Mouse (Mus musculus) cerebellum, postnatal 4 days (tissue): ENCODE measurements around the gene Uaca.
A peak's percentile ranks its signal among the peaks of the same experiment; 100 is the strongest.

ENCODE experiments used
- DNase-seq, 2 experiments: peaks; one replicate each; pipeline ENCODE4 v3.0.0; 2022; ENCODE audit warnings: low spot score in 2 of 2, mixed read lengths in 1 of 2

Uaca gene

DNA sequence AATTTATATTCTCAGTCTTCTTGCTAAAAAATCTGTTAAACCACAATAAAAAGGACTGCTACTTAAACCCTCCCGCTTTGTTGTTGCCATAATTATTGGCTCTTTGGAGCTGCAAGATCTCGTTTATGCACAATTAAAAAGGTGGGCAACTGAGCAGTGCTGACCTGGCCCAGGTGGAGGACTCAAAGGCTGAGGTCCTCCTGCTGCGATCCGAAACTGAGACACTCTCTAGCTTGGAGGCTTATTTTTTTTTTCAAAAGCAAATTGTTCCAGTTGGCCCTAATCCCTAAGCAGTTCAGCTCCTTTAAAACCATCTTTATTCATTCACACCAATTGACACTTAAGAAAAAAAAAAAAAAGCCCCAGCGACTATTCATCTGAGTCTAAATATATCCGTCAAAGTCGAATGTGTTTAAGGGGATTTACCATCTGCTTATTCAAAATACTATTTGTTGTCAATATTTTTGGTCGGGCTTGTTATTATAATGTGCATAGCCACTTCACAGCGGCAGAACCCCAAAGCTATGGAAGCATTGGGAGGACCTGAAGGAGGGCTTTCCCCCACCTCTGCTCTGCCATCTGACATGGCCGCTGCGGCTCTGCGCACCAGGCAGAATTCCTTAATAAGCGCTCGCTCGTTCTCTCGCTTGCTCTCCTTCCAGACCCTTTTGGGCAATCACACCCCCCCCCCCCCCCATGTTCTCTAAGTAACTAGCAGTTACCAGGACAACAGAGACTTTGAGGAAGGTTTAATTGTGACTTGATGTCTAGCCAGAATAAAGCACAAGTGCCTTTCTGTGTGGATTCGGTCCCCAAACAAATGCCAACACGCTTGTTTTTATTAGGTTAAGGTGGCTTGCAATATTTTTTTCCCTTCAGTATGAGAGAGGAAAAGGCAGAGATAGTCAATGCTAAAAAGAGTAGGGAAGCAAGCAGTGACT, 92.4 kb downstream of the Uaca start:
- no peak for DNase-seq

- DNase-seq = no peak
Observed at GRCm38 (mm10) chr9:60887389-60887811, 93.1 kb downstream of the Uaca start.

GRCm38 (mm10) chr9:60893511-60893910, 99.2 kb downstream of the Uaca start:
- DNase-seq = no peak

- DNase-seq = peak; percentile 52 to 68
Observed at GRCm38 (mm10) chr9:60895486-60896110, 101.3 kb downstream of the Uaca start.

GRCm38 (mm10) chr9:60898291-60899020, 104.1 kb downstream of the Uaca start:
- DNase-seq = no peak

- no peak for DNase-seq
Observed at GRCm38 (mm10) chr9:60899201-60899600, 104.9 kb downstream of the Uaca start.

GRCm38 (mm10) chr9:60899797-60900459, 105.6 kb downstream of the Uaca start:
- DNase-seq = no peak

- no peak for DNase-seq
Observed at GRCm38 (mm10) chr9:60912266-60912665, 117.9 kb downstream of the Uaca start.

GRCm38 (mm10) chr9:60913626-60914025, 119.3 kb downstream of the Uaca start:
- DNase-seq = no peak

- DNase-seq = no peak
Observed at GRCm38 (mm10) chr9:60919936-60920672, 125.8 kb downstream of the Uaca start.

DNA sequence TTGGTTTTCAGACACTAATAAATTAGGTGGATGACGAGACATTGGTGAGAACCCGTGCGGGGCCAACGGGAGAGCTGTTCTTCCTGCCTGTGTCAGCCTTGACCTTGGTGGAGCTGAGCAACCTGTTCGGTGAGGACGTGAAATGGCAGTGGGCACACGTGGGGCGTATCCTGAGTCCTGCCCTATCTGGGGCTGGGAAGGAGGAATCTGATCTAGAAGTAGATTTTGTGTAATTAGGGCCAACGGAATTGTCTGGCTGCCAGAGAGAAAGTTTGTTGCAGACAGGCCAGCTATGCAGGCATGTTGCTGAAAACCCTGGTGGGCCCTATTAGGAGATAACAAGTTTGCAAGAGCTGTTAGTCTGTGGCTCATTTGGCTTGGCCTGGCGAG, 126.3 kb downstream of the Uaca start:
- DNase-seq = no peak

DNA sequence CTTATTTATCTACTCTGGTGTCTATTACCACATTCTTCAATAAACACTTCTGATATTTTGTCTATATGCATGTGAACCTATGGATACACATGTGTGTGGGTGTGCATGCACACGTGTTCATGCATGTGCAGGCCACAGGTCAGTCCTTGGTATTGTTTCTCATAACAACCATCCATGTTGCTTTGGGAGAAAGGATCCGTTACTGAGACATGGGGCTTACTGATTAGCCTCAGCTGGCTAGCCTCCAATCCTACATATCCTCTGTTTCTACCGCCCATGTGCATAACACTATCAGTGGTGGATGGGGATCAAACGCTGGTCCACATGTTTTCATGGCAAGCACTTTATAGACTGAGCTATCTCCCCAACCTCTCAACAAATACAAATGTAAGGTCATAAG, 126.9 kb downstream of the Uaca start:
- DNase-seq = no peak

DNA sequence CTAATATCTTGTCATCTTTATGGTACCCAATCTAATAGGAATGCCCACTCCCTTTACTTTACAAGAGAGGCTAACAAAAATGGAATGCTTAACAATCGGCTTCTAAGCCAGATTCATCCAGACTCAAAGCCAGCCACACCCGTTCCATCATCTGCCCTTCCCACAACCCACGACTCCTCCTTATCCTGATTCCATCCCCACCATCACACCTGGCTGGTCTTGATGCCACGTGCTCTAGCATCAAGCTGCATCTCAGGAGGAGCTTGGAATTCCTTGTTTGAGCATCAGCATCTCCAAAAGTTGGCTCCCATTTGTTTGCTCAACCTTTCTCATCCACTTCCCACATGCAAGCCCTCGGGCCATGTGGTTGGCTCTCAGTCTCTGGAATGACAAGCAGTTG, 127.5 kb downstream of the Uaca start:
- DNase-seq = no peak

GRCm38 (mm10) chr9:60926301-60926700, 132.0 kb downstream of the Uaca start:
- no peak for DNase-seq

DNA sequence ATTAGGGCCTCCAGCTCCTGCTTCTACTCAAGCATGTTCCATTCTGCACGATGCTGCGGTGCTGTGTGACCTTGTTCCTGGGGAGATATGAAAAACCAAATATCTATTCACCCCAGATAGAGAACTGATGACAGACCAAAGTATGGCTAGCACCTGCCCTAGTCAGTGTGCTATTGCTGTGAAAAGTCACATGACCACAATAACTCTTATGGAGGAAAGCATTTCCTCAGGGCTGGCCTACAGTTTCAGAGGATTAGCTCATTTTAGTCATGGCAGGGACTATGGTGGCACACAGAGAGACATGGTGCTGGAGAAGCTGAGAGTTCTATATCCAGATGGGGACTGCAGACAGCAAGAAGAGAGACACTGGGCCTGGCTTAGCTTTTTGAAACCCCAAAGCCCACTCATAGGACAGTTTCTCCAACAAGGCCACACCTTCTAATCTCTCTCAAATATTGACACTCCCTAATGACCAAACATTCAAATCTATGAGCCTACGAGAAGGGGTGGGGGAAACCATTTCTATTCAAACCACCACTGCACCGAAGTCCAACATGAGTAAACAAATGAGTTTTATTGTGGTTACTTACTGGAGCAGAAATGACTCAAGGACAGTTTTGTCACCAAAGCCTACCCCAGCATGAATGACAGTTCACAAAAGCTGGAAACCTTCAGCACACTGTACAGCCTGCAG, 135.1 kb downstream of the Uaca start:
- DNase-seq = no peak
